Mouse (Mus musculus) gastrocnemius, adult 2 months (tissue): ENCODE measurements around the gene Shisa8. TPM values are rescaled to one million over a fixed set of nuclear protein-coding genes. Genes with fewer than 3 reads are reported as not detected.

Source experiments
- DNase-seq: peaks from one replicate; pipeline ENCODE4 v3.0.0; 2022
- H3K27ac ChIP-seq: fragments of 200-600 bp; 2 replicates; pipeline ENCODE4 v1.8.1; 2022; ENCODE audit warnings: mild to moderate bottlenecking
- H3K4me3 ChIP-seq: fragments of 200-600 bp; 2 replicates; pipeline ENCODE4 v1.8.1; 2022; ENCODE audit warnings: mild to moderate bottlenecking, moderate library complexity
- CTCF ChIP-seq: fragments of 200-600 bp; IDR thresholded peaks from 2 replicates; pipeline ENCODE4 v1.8.1; 2022; ENCODE audit warnings: antibody characterized with exemption, mild to moderate bottlenecking, moderate library complexity
- intact Hi-C: fragments of 180-260 bp; cut with DNase I; formaldehyde crosslinking; loops from one replicate; pipeline ENCODE4 v1.15.1; 2025
- total RNA-seq, 2 experiments: library from RNA; stranded (reverse); gene quantifications; 2 replicates each; pipeline ENCODE4 v1.2.3; 2021

Shisa8 gene
- total RNA-seq, 2 experiments from 2014 or later = not detected

DNA sequence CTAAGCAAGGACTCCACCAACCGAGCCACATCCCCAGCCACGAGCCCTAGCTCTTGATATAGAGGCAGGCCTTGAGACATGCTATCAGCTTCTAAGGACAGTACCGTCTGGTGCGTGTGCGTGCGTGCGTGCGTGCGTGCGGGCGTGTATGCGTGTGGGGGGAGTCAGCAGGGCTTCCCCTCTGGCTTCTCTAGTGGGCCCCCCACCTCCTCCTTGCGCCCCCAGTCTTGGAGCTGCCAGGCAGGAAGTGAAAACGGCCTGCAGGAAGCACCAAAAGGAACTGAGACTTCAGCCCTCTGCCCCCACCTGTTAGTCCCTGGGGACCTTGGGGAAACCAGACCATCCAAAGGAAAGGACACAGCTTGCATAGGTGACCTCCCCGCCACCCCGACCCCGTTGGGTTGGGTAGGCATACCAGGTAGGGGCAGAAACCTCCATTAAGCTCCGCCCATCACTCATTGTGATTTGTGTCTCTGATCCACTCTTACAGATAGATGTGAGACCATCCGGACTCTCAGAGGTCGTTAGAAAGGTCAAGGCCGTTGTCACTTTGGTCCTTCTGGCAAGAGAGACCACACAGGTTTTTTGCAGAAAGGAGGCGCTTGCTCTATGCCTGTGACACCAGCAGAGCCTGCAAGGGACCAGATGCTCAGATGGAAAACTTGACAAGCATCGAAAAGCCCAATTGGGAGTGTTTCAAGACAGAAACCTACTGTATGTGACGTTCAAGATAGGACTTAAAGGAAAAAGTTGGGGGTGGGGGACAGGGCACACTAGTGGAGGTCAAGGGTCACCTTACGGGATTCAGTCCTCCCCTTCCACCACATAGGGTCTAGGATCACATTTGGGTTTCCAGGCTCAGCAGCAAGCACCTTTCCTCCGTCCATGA is 6.4 kb upstream of the Shisa8 start:
- intact Hi-C loops = no loop called here
- DNase-seq = no peak
- no peak overlapping the region for H3K4me3 ChIP-seq
- TF ChIP-seq CTCF = no peak
- no peak overlapping the region for H3K27ac ChIP-seq

DNA sequence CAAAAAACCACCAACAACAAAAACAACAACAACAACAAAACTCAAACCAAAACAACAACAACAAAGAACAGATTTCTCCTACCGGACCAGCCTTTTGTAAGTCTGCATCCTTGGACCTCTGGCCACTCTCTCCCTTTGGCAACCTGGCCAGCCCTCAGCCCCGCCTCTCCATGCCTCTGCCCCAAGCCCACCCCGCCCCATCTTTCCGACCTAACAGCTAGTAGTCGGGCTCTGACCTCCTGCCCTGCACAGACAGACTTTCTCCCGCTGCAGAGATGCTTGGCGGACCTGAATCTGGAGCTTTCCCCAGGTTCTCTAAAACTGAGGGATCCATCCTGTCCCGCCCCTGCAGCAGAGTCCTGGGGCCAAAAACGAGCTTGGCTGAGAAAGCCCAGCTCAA is 5.4 kb upstream of the Shisa8 start:
- TF ChIP-seq CTCF = no peak
- no peak overlapping the region for H3K27ac ChIP-seq
- H3K4me3 ChIP-seq = no peak overlapping the region
- intact Hi-C loops = no loop called here
- no peak for DNase-seq

DNA sequence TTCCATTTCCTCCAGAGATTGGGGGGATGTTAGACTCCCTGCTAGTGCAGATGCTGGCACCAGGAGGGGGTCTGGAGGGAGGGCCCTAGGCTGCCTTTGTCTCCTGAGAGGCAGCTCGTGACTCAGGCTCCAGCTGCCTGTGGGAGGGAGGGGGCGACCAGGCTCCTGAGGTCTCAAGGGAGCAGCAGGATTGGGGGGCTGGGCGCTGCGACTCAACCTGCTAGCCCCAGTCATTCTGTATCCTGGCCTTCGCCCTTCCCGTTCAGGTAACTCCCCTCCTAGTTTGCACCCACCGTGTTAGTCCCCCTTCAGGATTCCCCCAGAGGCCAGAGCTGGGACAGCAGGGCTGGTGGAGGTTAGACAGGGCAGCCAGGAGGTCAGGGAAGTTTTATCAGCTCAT is 4.4 kb upstream of the Shisa8 start:
- no peak for DNase-seq
- TF ChIP-seq CTCF = no peak

GRCm38 (mm10) chr15:82216142-82216827 is 3.7 kb upstream of the Shisa8 start:
- Histone ChIP-seq H3K27ac (no peak overlapping the region), H3K4me3 (no peak overlapping the region)
- TF ChIP-seq CTCF = no peak
- intact Hi-C loops = no loop called here
- DNase-seq = no peak

More for the DNA sequence above, 4.4 kb upstream of the Shisa8 start:
- intact Hi-C loops = no loop called here
- Histone ChIP-seq H3K4me3 (no peak overlapping the region), H3K27ac (no peak overlapping the region)

DNA sequence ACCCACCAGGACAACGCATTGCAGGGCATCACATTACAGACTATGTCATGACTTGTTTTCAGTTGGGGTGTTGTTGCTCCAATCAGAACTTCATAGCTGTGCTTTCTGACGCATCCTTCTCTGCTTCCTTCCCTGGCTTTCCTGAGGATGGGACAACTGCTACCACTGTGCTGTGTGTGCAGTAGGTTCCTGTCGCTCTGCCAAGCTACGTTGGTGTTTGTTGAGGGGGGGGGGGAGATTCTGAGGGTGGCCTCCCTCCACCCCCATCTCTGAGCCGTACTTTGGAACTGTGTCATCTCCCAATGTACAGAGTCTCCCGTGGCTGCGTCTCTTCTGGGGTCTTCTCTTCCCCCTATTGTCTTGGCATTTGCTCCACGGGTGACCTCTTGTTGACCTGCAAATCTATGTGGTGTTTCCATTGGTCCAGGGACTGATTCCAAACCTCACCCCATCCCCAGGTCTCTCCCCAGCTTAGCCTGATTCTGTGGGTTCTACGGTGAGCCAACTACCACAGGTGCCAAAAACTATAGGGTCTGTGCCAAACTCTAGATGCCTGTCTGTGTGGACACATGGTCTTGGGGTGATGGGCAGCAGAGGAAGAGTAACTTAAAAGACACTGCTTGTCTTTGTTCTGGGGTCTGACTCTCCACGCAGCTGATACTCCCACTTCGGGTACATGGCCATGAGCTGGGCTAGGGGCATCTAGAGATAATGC is 2.9 kb upstream of the Shisa8 start:
- intact Hi-C loops = no loop called here
- no peak for TF ChIP-seq CTCF

GRCm38 (mm10) chr15:82213222-82213621 is 607 bp upstream of the Shisa8 start:
- no peak for DNase-seq
- intact Hi-C loops = no loop called here
- no peak for TF ChIP-seq CTCF
- H3K4me3 ChIP-seq = no peak overlapping the region
- no peak overlapping the region for H3K27ac ChIP-seq

More for the DNA sequence above, 2.9 kb upstream of the Shisa8 start:
- no peak overlapping the region for H3K27ac ChIP-seq
- no peak overlapping the region for H3K4me3 ChIP-seq
- DNase-seq = no peak

DNA sequence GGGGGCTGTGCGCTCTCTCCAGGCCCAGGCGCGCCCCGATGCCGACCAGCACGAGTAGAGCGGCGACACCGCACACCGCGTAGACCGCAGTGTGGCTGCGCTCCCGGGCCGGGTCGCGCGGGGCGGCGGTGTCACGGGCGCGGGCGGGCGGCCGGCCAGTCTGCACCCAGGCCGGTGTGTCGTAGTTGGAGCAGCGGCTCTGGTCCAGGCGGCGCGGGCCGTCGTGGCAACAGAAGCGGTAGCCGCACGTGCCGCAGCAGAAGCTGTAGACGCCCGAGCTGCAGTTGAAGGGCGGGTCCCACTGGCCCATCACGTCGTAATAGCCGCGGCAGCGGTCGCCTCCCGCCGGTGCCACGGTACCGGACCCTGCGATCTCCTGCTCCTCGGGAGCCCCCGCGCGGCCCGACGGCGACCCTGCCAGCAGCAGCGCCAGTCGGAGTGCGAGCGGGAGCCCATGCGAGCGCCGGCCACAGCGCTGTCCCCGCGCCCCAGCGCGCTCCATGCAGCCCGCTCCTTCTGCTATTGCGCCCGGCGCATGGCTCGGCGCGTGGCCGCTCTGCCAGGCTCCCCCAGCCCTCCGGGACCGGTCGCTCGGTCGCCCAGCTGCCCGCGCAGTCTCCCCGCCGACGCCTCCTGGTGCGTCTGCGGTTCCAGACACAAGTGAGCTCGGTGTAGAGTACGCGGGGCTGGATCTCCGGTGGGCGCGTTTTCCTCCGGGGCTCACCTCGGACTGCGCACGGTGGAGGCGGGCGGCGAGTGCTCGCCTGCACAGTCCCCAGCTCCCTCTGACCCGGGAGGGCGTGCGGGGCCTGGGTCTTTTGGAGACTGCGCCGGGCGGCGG is 484 bp downstream of the Shisa8 start:
- intact Hi-C loops = no loop called here
- peak overlapping the region; percentile 68 for H3K4me3 ChIP-seq
- H3K27ac ChIP-seq = no peak overlapping the region
- DNase-seq = peak; percentile 50
- peak; percentile 7; the same call in 1 of the 2 replicates for TF ChIP-seq CTCF

- no peak for TF ChIP-seq CTCF
- H3K4me3 ChIP-seq = peak overlapping the region; percentile 68; the same call in 1 of the 2 replicates
- no peak for DNase-seq
- no peak overlapping the region for H3K27ac ChIP-seq
- intact Hi-C loops = no loop called here
Measured at GRCm38 (mm10) chr15:82211281-82211680, 1.3 kb downstream of the Shisa8 start.

DNA sequence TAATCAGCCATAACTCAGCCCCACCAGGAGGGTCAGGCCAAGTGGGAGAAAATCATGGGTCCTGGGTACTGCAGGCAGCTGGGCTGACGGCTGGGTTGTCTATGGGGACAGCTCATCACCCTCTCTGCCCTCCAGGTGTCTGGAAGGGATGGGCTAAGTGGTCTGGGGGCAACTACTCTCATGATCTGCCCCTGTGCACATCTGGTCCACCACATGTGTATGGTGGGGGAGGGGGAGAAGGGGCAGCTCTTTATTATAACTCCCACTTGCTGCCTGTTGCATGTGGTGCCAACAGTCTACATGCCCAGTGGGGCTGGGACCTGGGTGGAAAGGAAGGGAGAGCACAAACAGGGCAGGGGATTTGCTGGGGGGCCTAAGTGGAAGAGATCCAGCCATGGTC is 1.8 kb downstream of the Shisa8 start:
- intact Hi-C loops = no loop called here
- DNase-seq = no peak
- TF ChIP-seq CTCF = no peak
- H3K27ac ChIP-seq = no peak overlapping the region
- H3K4me3 ChIP-seq = no peak overlapping the region

GRCm38 (mm10) chr15:82209295-82210050 is 3.1 kb downstream of the Shisa8 start:
- no peak overlapping the region for H3K4me3 ChIP-seq
- no peak for DNase-seq
- intact Hi-C loops = no loop called here
- TF ChIP-seq CTCF = no peak
- H3K27ac ChIP-seq = no peak overlapping the region

- DNase-seq = no peak
- Histone ChIP-seq H3K27ac (no peak overlapping the region), H3K4me3 (no peak overlapping the region)
- intact Hi-C loops = no loop called here
- no peak for TF ChIP-seq CTCF
Measured at GRCm38 (mm10) chr15:82208307-82208706, 4.3 kb downstream of the Shisa8 start.
